Mouse (Mus musculus): ENCODE measurements around the gene Alk. TPM values are rescaled to one million over a fixed set of nuclear protein-coding genes. Genes with fewer than 3 reads are reported as not detected.

Gene Alk
- total RNA-seq, 2 experiments from 2014 or later, result 0.31 to 0.45 TPM

DNA sequence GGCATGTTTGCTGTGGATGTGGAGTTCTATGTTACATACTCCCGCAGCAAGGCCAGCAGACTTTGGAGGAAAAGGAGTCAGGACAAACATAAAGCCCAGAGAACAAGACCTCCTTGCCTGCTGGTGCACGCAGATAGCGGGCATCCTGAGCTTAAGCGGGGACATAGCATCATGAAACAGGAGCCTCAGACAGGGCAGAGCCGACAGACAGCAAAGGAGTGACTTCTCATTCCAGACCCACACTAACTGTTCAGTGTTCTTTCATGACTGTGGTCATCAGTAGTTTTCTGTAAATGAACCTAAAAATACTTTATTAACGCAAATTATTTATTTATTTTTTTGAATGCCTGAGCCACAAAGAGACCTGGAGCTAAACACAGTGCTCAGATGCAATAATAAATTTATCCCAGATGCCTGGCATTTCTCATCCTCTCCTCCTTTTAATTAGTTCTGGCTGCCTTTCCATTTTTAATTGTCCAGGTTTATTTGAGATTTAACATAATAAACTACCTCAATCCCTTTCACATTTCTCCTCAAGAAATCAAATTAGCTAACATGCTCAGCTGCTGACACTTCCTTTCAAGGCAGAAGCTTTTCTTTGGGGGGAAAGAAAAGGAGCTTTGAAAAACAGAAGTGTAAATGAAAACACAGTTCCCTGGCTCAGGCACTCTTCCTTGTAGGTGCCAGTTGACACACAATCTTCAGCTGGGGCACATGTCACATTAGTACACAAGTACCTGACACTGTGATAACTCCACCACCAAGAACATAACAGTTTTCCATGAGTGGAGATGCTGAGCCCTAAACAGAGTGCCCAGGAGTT lies 311.8 kb downstream of the Alk start:
- DNase-seq, result no peak
- intact Hi-C loops (cut with DNase I; ENCODE audit: low total_unique reads), result no loop called here

DNA sequence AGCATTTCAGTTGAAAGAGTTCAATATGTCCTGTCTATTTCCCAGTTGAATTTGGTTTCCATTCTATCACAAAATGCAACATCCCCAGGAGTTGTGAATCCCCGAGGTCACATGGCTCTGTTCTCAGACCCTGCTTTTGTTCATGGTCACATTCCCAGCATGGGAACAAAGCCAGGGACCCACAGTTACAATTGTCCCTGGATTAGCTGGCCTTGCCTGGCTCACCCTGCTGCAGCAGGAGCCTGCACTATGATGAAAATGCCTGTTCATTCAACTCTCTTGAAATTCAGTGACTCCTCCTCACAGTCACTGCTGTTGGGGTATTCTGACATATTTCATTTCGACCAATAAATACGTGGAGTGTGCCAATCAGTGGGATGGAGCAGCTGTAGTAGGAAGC lies 318.5 kb downstream of the Alk start:
- DNase-seq, result no peak
- intact Hi-C loops (cut with DNase I; ENCODE audit: low total_unique reads), result no loop called here

DNA sequence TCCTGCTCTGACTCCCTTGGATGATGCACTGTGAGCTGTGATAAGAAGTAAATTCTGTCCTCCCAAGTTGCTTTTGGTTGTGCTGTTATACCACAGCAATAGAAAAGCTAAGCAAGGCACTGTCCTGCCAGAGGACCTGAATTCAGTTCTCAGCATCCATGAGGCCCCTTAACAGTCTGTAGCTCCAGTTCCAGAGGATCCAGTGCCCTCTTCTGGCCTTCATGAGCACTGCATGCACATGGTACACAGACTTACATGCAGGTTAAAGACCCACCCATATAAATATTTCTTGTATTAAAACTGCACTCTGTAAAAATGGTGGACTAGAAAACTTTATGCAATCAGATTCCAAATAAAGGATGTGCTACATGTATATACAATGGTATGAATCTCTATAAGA lies 326.1 kb downstream of the Alk start:
- no peak for DNase-seq
- intact Hi-C loops (cut with DNase I; ENCODE audit: low total_unique reads), result no loop called here

DNA sequence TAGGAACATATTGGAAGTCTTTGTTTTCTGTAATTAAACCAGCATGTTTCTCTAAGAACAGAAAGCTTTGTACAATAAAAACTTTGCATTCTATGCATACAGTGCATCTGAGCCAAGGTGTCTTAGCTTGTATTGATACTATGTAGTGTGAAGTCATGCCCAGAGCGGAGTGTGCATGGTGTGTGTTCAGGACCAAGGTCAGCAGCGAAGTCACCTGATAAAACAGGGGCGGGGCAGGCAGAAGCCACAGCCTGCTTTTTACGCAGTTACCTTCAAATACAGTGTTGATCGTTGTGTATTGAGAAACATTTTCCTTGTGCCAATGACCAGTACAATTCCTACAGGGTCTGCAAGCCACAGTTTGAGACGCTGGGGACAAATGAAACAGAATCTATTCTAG lies 327.6 kb downstream of the Alk start:
- no peak for DNase-seq
- intact Hi-C loops (cut with DNase I; ENCODE audit: low total_unique reads), result no loop called here

DNA sequence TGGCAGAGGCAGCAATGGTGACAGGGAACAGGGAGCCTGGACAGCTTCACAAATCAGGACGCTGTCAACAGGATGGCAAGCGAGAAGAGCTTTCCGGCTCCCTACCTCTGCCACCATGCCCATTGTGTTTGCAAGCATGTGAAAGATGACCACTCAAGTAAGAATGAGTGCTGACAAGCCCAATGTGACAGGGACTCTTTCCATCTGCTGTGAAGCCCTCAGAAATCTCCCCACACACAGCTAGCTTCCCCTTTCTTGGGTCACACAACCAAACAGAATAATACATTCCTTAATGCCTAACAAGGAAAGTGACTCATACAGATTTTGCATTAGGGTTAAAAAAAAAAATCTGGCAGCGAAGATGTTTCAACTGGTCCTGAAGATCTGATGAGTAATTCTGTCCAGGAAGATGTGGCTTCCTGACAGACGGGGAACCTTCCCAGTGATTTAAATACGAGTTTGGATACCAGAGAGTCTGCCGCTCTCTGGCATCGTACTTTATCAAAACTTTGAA lies 329.0 kb downstream of the Alk start:
- no peak for DNase-seq
- intact Hi-C loops (cut with DNase I; ENCODE audit: low total_unique reads), result no loop called here

DNA sequence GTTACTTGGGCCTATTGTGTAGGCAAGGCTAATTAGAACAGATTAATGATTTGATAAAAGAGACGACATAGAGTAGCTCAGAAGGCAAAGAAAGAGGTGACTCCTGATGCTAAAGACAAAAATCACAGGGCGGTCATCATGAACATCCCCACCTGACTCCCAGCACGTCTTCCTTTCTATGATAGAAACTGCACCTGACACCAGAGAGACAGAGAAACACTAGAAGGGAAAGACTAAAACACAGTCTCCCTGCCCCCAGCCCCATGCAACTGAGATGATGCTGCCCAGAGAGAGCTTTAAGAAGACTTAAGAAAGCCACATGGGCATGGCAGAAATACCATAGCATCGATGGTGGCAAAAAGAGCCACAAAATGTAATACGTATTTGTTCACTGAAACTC lies 330.2 kb downstream of the Alk start:
- no peak for DNase-seq
- intact Hi-C loops (cut with DNase I; ENCODE audit: low total_unique reads), result no loop called here

DNA sequence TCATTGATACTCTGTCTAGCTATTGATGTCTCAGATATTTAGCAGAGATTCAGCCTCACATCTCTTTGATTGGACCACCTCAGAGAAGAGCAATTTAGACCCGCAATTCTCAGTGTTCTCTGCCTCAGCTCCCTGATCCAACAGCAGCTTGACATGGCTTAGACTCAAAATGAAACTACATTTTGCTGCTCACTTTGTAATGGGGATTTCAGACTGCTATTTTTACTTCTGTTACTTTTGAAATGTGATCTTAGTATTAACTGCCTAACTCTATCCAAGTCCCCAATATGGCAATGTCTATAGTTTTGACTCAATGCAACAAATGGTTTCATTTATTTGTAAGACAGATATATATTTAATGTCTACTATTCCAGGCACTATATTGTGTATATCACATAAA lies 332.8 kb downstream of the Alk start:
- DNase-seq, result no peak
- intact Hi-C loops (cut with DNase I; ENCODE audit: low total_unique reads), result no loop called here

DNA sequence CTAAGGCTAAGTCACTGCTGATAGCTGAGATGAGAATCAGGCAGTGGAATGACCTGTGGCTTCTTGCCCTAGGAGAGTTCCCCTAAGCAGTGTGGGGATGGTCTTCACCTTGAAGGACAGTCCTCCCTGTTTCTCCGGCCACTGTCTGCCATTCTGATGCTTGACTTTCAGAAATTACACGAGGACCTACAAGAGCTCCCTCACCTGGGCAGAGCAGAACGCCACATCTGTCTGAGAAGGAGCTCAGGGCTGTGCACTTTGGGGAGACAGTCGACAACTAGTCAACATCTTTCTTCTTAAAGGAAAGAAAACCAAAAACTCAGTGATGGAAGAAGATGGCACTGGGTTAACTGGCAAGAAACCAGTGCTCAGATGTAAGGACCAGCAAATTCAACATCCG lies 335.9 kb downstream of the Alk start:
- intact Hi-C loops (cut with DNase I; ENCODE audit: low total_unique reads), result no loop called here
- DNase-seq, result peak; percentile 3

DNA sequence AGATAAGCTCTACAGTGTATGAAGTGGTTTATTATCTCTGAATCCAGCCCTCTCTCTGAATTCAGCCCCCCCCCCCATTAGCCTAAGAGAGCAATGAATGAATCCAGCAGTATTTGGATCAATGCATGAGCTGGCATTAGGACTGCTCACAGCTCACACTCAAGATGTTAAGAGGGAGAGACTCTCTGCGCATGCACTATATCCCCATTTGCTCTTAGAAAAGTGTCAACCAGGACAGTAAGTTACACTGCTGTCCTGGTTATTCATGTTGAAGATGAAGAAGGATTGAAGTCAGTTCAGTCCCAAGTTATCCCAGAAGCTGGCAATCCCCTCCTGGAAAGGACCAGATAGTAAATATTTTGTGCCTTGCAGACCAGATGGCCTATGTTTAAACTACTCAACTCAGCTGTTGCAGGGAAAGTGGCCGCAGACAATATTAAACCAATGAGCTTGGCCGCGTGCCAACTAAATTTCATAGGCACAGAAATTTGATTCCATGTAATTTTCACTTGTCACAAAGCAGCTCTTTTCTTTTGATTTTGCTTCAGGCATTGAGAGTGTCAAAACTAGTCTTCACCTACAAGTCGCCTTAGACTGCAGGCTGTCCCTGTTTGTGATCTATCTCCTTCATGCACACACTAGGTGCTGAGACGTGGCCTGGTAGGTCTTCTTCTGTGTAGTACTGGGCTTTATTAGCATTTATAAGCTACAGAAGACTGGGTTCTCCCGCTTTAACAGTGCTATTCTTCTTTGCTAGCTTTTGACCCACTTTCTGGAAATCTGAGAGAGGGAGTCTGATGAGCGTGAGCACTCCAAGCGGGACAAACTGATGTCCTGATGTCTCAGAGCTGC lies 339.0 kb downstream of the Alk start:
- intact Hi-C loops (cut with DNase I; ENCODE audit: low total_unique reads), result no loop called here
- DNase-seq, result no peak

DNA sequence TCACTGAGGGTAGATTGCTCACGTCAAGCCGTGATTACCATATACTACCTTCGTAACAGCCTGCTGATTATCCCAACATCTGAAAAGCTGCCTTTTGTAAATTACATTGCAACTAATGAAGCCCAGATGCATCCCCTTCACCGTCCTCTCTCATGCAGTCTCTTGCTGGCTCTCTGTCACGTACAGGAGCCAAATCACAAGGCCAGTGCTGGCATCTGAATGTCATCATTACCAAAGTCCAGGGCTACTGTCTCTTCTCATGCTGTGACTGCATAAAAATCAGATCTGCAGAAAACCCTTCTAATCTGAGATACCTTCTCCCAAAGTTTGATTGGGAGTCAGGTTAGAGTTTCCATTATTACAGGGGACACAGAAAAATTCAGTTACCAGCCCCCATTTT lies 351.0 kb downstream of the Alk start:
- intact Hi-C loops (cut with DNase I; ENCODE audit: low total_unique reads), result no loop called here
- DNase-seq, result no peak

DNA sequence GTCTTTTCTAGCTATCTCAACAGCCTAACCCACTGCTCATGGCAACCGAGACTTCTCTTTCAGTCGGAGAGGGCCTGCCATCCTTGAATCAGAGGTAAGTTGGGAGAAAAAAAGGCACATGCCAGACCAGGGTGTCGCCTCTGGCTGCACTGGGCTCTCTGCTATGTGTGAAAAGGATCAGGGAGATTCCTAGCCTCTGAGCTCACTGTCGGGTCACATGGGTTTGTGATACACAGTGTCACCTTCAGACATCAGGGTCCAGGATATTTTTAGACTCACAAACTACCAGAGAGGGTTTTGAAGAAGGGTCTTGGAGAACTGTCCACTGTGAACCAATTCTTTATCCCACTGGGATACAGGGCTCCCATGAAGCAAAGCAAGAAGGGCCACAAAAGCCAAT lies 352.9 kb downstream of the Alk start:
- DNase-seq, result no peak
- intact Hi-C loops (cut with DNase I; ENCODE audit: low total_unique reads), result no loop called here

DNA sequence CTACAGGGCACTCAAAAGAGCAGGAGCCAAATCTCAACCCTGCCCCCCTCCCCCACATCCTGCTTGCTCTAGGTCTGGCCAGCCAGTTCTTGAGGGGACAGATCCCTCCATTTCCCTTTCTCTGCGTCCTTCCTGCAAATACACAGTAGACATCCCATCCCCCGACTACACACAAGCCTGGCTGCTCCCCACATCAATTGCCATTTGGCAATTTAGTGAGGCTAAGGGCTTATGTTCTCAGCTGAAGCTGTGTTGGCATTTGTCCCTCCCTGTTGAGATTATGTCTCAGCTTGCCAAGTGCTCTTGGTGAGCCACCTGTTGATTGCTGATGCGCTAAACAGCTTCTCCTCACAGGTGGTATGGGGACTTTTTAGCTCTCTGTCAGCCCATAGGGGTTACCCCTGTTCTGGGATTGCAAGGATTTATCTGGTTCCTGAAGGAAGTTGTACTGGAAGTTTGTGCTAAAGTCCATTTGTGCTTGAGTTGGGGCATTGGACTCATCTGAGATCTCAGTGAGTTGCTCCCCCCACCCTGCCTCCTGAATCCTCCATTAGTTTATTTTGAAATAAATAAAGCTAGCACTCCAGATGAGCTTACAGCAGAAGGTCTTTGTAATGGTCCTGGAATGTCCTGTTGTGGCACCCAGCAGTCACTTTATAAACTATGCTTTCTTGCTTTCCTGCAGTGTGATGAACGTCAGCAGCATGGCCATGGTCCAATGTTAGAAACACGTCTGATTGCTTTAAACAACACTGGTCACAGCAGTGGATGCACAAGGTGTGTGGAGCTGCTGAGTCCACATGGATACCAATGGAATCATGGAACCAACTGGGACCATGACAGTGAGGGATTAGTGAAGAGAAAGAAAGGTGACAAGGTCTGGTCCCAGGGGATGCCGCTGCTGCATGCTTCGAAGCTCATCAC lies 353.7 kb downstream of the Alk start:
- no peak for DNase-seq
- intact Hi-C loops (cut with DNase I; ENCODE audit: low total_unique reads), result no loop called here

DNA sequence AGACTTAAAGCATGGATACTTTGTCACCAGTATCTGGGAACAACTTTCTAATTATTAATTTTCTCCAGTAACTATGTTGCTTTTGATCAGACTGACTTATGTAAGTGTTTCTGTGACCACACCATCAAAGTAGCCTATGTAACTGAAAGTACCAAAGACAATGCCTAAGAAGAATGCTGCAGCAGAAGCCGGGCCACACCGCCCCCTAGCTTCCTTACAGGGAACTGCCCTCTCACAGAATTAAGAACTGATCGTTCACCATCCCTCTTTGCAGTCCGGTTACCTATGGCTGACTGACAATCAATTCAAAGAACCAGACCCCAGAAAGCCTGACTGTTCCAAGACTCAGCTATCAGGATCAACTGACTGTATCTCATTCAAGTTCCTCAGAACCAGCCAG lies 362.4 kb downstream of the Alk start:
- intact Hi-C loops (cut with DNase I; ENCODE audit: low total_unique reads), result loop anchor here (5.0 kb wide), 1 partner anchor 275 kb away; no protein-coding TSS in a partner anchor
- peak; percentile 21 for DNase-seq

DNA sequence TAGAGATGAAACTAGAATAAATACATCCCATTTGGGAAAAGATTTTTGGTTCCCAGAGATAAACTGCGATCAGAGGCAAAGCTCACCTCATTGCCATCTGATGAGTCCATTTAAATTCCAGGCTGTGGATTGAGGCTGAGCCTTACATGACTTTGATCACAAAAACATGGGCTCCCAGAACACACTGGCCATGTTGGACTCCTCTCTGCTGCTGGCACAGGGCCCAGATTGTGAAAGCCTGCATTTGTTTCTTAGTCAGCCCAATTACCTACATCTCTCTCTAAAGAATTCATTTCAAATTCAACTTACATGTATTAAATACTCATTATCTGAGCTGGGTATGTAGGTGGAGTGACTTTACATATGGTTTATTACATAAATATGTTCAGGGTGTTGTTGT lies 367.1 kb downstream of the Alk start:
- DNase-seq, result peak; percentile 12
- intact Hi-C loops (cut with DNase I; ENCODE audit: low total_unique reads), result no loop called here

DNA sequence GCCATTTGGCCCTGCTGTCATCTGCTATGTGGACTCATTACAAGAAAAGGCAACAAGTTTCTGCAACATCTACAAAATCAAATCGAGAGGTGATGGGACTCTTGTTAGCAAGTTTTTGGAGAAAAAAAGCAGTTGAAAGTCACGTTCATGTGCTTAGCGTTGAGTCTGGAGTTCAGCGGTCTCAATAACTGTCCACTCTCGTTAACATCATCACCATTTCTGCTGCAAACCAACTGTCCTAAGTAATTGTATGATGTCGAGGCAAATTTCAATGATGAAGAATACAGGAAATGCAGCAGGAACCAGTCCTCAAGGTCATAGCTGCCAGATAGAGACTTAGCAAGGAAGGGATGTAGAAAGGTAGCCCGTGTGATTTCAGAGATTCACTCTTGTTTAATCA lies 373.5 kb downstream of the Alk start:
- intact Hi-C loops (cut with DNase I; ENCODE audit: low total_unique reads), result no loop called here

DNA sequence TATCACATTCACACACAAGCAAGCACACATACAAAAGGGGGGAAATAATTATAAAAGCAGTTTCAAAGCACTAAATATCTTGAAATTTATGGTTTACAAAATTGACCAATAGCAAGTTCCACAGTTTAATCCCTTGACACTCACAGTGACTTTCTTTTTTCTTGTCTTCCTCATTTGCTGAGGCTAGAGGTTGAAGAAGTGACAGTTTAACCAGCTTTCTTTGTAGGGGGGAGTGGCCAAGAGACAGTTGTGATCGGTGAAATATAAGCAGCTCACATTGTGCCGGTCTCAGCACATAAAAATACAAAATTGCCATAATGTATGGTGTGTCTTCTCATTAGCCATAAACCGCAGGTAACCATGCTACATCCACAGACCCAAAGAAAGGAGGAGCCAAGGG lies 385.6 kb downstream of the Alk start:
- no peak for DNase-seq
- intact Hi-C loops (cut with DNase I; ENCODE audit: low total_unique reads), result no loop called here

More for the DNA sequence above, 373.5 kb downstream of the Alk start:
- DNase-seq, result no peak

DNA sequence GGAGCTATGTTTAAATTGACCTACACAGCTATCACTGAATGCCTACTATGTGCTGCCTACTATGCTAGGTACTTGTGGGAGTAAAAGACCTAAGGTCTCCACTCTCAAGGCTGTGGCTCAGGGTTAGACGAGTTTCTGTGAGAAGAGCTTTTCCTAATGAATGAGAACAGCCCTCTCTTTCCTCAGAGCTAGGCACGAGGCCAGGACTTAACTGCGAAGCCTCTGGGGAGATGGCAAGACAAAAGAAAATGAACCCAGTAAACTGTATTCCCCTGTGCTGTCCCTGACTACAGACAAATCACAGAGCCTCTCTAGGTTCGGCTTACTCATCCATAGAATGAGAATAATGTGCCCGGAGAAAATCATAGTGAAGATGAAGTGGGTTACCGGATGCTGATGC lies 406.9 kb downstream of the Alk start:
- intact Hi-C loops (cut with DNase I; ENCODE audit: low total_unique reads), result no loop called here
- no peak for DNase-seq

DNA sequence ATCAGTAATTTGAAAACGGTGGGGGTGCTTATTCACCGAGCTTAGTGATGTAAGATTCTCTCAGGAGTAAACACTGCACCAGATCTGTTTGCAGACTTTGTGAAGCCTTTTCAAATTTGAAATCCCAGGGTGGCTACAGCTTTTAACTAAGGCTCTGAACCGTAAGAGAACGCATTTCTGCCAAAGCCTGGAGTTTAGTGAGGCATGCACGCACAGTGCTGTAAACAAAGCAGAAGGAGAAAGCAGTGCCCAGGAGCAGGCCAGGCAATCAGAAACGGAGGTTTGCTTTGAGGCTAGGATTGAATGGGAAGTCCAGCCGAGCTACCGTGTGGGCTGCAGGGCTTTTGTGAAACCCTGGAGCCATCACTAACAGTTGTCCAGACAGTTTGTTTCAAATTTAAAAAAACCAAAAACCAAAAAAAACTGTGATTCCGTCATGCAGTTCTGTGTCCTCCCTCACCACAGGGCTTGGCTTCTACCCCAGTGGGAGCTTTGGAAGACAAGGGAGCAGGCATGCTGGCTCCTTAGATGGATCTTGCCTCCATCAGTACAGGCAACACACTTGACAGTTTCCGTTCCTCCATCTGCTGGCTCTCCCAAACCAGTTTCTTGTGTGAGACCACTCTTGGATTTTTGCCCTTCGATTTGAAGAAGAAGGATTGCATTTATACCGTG lies 409.3 kb downstream of the Alk start:
- no peak for DNase-seq
- intact Hi-C loops (cut with DNase I; ENCODE audit: low total_unique reads), result no loop called here

DNA sequence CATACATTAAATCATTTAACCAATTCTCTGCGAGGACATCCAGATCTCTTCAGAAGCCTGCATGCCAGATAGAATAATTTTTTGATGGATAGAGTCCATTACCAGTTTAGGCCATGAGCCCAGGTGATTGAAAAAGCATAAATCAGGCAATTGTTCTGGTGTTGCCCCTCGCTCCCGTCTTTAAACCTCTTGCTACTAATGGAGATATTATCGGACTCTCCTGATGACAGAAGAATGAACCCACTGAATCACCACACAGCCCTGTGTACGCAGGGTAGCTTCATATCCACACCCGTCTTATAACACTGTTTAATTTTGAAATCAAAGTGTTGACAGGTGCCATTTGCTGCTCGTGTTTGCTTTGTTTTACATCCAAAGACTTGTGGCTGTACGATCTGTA lies 413.9 kb downstream of the Alk start:
- intact Hi-C loops (cut with DNase I; ENCODE audit: low total_unique reads), result no loop called here
- no peak for DNase-seq

Measured in gastrocnemius, postnatal 14 days (tissue).